Mouse (Mus musculus): ENCODE results near the gene Dnajc6.

DNA sequence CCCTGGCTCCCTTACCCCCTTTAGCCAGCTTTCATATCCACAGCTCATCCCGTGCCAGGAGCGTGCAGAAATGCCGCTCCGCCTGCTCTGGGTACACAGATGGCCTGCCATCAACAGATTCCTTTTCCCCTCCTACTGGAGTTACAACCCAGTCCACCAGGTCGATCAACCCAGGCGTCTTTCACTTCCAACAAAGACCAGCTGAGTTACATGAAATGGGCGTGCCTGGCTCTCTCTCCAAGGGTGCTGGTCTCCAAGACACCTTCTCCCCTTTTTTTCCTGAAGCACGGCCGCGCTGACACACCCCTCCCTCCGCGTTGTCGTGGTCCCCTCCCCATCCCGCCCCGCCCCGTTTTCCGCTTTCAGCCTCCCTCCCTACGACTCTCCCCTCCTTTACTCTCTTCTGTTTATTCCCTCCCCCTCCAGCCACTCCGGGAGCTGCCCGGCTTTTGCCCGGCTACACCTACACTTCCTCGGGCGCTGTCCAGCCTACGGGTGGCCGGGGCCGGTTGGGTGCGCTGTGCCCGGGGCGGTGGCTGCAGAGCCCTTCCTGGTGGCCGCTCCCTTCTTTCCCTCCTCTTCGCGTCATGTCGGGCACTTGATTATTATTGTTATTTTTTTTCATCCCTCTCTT, 53.6 kb downstream of the Dnajc6 start:
- TF ChIP-seq CTCF (IDR thresholded peaks at IDR 0.05 in 2 of 3, conservative IDR thresholded peaks at IDR 0.05 in 1 of 3; ENCODE audit: control insufficient read depth in 1 of 3, insufficient read depth in 1 of 3, low read depth in 2 of 3, low read length in 3 of 3, poor library complexity in 1 of 3, severe bottlenecking in 1 of 3) = no peak
- no peak for TF ChIP-seq POLR2A (IDR thresholded peaks at IDR 0.05; ENCODE audit: control insufficient read depth in 1 of 2, insufficient read depth in 1 of 2, low read depth in 1 of 2, low read length in 2 of 2, poor library complexity in 1 of 2)
- no peak for TF ChIP-seq POLR2AphosphoS5 (IDR thresholded peaks at IDR 0.05; ENCODE audit: borderline replicate concordance, low read depth, low read length)
- TF ChIP-seq JUND (IDR thresholded peaks at IDR 0.05; ENCODE audit: low read depth, low read length) = no peak
- TF ChIP-seq MAFK (IDR thresholded peaks at IDR 0.05; ENCODE audit: borderline replicate concordance, low read depth, low read length) = no peak
